Mouse (Mus musculus): ENCODE measurements around the gene Hk2. TPM values are rescaled to one million over a fixed set of nuclear protein-coding genes. Genes with fewer than 3 reads are reported as not detected.

The Hk2 gene
- polyA plus RNA-seq (2015; fragmentation: Nextera tagmentation; extraction: Ambion mirVana), result 5.0 and 6.4 TPM in 2 replicates

GRCm38 (mm10) chr6:82774321-82774764, at the start of gene Hk2:
TSS of gene Hk2 (minus strand) at chr6:82774454.
- WGBS (ENCODE audit: insufficient replicate concordance), result under 1% methylated on average over 39 of the region's 39 CpGs
- peak; percentile 98 for ATAC-seq (ENCODE audit: low read depth)
- peaks cover 5% of the 10 kb centered on the region; the same call in 1 of the 2 replicates for H3K27me3 ChIP-seq (ENCODE audit: control insufficient read depth, insufficient read depth, low read depth, low read length)
- peak within 1 kb of the TSS; percentile 84 for H3K4me2 ChIP-seq (ENCODE audit: low read depth, low read length)
- no peaks in the 10 kb centered on the region for H3K9me3 ChIP-seq (replicated peaks; ENCODE audit: control insufficient read depth, low read length)
- H3K27ac ChIP-seq (ENCODE audit: low read length), result peak within 1 kb of the TSS; percentile 57
- H3K4me1 ChIP-seq (ENCODE audit: control insufficient read depth, low read depth, low read length), result peaks cover 20% of the 10 kb centered on the region
- peak within 1 kb of the TSS; percentile 61 for H3K9ac ChIP-seq (ENCODE audit: low read depth, low read length)
- peak within 1 kb of the TSS; percentile 66 for H3K4me3 ChIP-seq (ENCODE audit: low read depth, low read length)
- H3K36me3 ChIP-seq (ENCODE audit: control insufficient read depth, insufficient read depth), result no peaks in the 10 kb centered on the region

GRCm38 (mm10) chr6:82821758-82822253, 47.6 kb upstream of the Hk2 start:
- Histone ChIP-seq H3K27me3 (ENCODE audit: control insufficient read depth, insufficient read depth, low read depth, low read length) (no peaks in the 10 kb centered on the region), H3K4me2 (ENCODE audit: low read depth, low read length) (peak overlapping the region; percentile 14; the same call in 1 of the 2 replicates), H3K27ac (ENCODE audit: low read length) (peak overlapping the region; percentile 49; the same call in 1 of the 2 replicates), H3K9ac (ENCODE audit: low read depth, low read length) (no peak overlapping the region), H3K4me1 (ENCODE audit: control insufficient read depth, low read depth, low read length) (peaks cover 13% of the 10 kb centered on the region), H3K4me3 (ENCODE audit: low read depth, low read length) (no peak overlapping the region), H3K36me3 (ENCODE audit: control insufficient read depth, insufficient read depth) (no peaks in the 10 kb centered on the region), H3K9me3 (replicated peaks; ENCODE audit: control insufficient read depth, low read length) (no peaks in the 10 kb centered on the region)
- WGBS (ENCODE audit: insufficient replicate concordance), result 11% methylated on average over 4 of the region's 4 CpGs
- peak; percentile 75 for ATAC-seq (ENCODE audit: low read depth)

- Histone ChIP-seq H3K4me2 (ENCODE audit: low read depth, low read length) (no peak overlapping the region), H3K9me3 (replicated peaks; ENCODE audit: control insufficient read depth, low read length) (no peaks in the 10 kb centered on the region), H3K9ac (ENCODE audit: low read depth, low read length) (no peak overlapping the region), H3K27me3 (ENCODE audit: control insufficient read depth, insufficient read depth, low read depth, low read length) (no peaks in the 10 kb centered on the region), H3K4me3 (ENCODE audit: low read depth, low read length) (no peak overlapping the region), H3K36me3 (ENCODE audit: control insufficient read depth, insufficient read depth) (no peaks in the 10 kb centered on the region), H3K27ac (ENCODE audit: low read length) (no peak overlapping the region), H3K4me1 (ENCODE audit: control insufficient read depth, low read depth, low read length) (peaks cover 13% of the 10 kb centered on the region)
- no peak for ATAC-seq (ENCODE audit: low read depth)
- 35% methylated on average over 3 of the region's 3 CpGs for WGBS (ENCODE audit: insufficient replicate concordance)
Measured at GRCm38 (mm10) chr6:82820716-82821115, 46.5 kb upstream of the Hk2 start.

GRCm38 (mm10) chr6:82814821-82815220, 40.6 kb upstream of the Hk2 start:
- H3K27me3 ChIP-seq (ENCODE audit: control insufficient read depth, insufficient read depth, low read depth, low read length), result no peaks in the 10 kb centered on the region
- H3K4me2 ChIP-seq (ENCODE audit: low read depth, low read length), result no peak overlapping the region
- no peak overlapping the region for H3K9ac ChIP-seq (ENCODE audit: low read depth, low read length)

GRCm38 (mm10) chr6:82807984-82808700, 33.9 kb upstream of the Hk2 start:
- Histone ChIP-seq H3K27me3 (ENCODE audit: control insufficient read depth, insufficient read depth, low read depth, low read length) (no peaks in the 10 kb centered on the region), H3K9me3 (replicated peaks; ENCODE audit: control insufficient read depth, low read length) (no peaks in the 10 kb centered on the region), H3K4me2 (ENCODE audit: low read depth, low read length) (no peak overlapping the region), H3K27ac (ENCODE audit: low read length) (no peak overlapping the region), H3K9ac (ENCODE audit: low read depth, low read length) (no peak overlapping the region), H3K4me3 (ENCODE audit: low read depth, low read length) (no peak overlapping the region), H3K4me1 (ENCODE audit: control insufficient read depth, low read depth, low read length) (no peaks in the 10 kb centered on the region; the same call in 1 of the 2 replicates), H3K36me3 (ENCODE audit: control insufficient read depth, insufficient read depth) (no peaks in the 10 kb centered on the region)
- ATAC-seq (ENCODE audit: low read depth), result no peak
- WGBS (ENCODE audit: insufficient replicate concordance), result 68% methylated on average over 7 of the region's 7 CpGs

More at GRCm38 (mm10) chr6:82814821-82815220, 40.6 kb upstream of the Hk2 start:
- no peak overlapping the region for H3K27ac ChIP-seq (ENCODE audit: low read length)
- 14% methylated on average over 4 of the region's 4 CpGs for WGBS (ENCODE audit: insufficient replicate concordance)
- no peak overlapping the region for H3K4me3 ChIP-seq (ENCODE audit: low read depth, low read length)
- no peaks in the 10 kb centered on the region for H3K9me3 ChIP-seq (replicated peaks; ENCODE audit: control insufficient read depth, low read length)
- H3K4me1 ChIP-seq (ENCODE audit: control insufficient read depth, low read depth, low read length), result no peaks in the 10 kb centered on the region; the same call in 1 of the 2 replicates
- no peaks in the 10 kb centered on the region for H3K36me3 ChIP-seq (ENCODE audit: control insufficient read depth, insufficient read depth)
- ATAC-seq (ENCODE audit: low read depth), result no peak

- no peaks in the 10 kb centered on the region for H3K36me3 ChIP-seq (ENCODE audit: control insufficient read depth, insufficient read depth)
- H3K9me3 ChIP-seq (replicated peaks; ENCODE audit: control insufficient read depth, low read length), result no peaks in the 10 kb centered on the region
- H3K27me3 ChIP-seq (ENCODE audit: control insufficient read depth, insufficient read depth, low read depth, low read length), result no peaks in the 10 kb centered on the region
- no peak overlapping the region for H3K9ac ChIP-seq (ENCODE audit: low read depth, low read length)
- no peak overlapping the region for H3K27ac ChIP-seq (ENCODE audit: low read length)
- H3K4me1 ChIP-seq (ENCODE audit: control insufficient read depth, low read depth, low read length), result no peaks in the 10 kb centered on the region; the same call in 1 of the 2 replicates
- H3K4me2 ChIP-seq (ENCODE audit: low read depth, low read length), result no peak overlapping the region
- WGBS (ENCODE audit: insufficient replicate concordance), result 44% methylated on average over 3 of the region's 3 CpGs
- H3K4me3 ChIP-seq (ENCODE audit: low read depth, low read length), result no peak overlapping the region
- ATAC-seq (ENCODE audit: low read depth), result no peak
Measured at GRCm38 (mm10) chr6:82806971-82807370, 32.7 kb upstream of the Hk2 start.

DNA sequence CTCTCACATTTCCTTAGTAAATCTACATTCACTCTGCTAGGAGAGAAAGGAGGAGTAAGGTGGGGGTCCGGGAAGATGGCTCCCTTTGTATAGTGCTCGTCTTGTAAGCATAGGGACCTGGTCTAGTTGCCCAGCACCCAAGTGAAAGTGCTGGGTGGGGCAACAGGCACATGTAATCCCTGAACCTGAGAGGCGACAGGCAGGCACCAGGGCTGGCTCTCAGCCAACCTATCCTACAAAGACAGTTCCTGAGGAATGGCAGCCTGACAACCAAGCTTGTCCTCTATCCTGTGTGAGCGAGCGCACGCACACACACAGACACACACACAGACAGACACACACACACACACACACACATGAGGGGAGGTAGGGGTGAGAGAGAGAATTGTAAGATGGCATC, 32.2 kb upstream of the Hk2 start:
- no peaks in the 10 kb centered on the region for H3K9me3 ChIP-seq (replicated peaks; ENCODE audit: control insufficient read depth, low read length)
- no peak for ATAC-seq (ENCODE audit: low read depth)
- no peak overlapping the region for H3K27ac ChIP-seq (ENCODE audit: low read length)
- no peak overlapping the region for H3K9ac ChIP-seq (ENCODE audit: low read depth, low read length)
- H3K4me1 ChIP-seq (ENCODE audit: control insufficient read depth, low read depth, low read length), result no peaks in the 10 kb centered on the region; the same call in 1 of the 2 replicates
- H3K4me2 ChIP-seq (ENCODE audit: low read depth, low read length), result no peak overlapping the region
- no peak overlapping the region for H3K4me3 ChIP-seq (ENCODE audit: low read depth, low read length)
- no peaks in the 10 kb centered on the region for H3K36me3 ChIP-seq (ENCODE audit: control insufficient read depth, insufficient read depth)
- H3K27me3 ChIP-seq (ENCODE audit: control insufficient read depth, insufficient read depth, low read depth, low read length), result no peaks in the 10 kb centered on the region
- 56% methylated on average over 6 of the region's 6 CpGs for WGBS (ENCODE audit: insufficient replicate concordance)

- Histone ChIP-seq H3K4me2 (ENCODE audit: low read depth, low read length) (no peak overlapping the region), H3K36me3 (ENCODE audit: control insufficient read depth, insufficient read depth) (no peaks in the 10 kb centered on the region), H3K4me3 (ENCODE audit: low read depth, low read length) (no peak overlapping the region), H3K4me1 (ENCODE audit: control insufficient read depth, low read depth, low read length) (no peaks in the 10 kb centered on the region; the same call in 1 of the 2 replicates), H3K9ac (ENCODE audit: low read depth, low read length) (no peak overlapping the region), H3K27me3 (ENCODE audit: control insufficient read depth, insufficient read depth, low read depth, low read length) (no peaks in the 10 kb centered on the region), H3K9me3 (replicated peaks; ENCODE audit: control insufficient read depth, low read length) (no peaks in the 10 kb centered on the region), H3K27ac (ENCODE audit: low read length) (no peak overlapping the region)
- ATAC-seq (ENCODE audit: low read depth), result no peak
- WGBS (ENCODE audit: insufficient replicate concordance), result 51% methylated on average over 3 of the region's 3 CpGs
Measured at GRCm38 (mm10) chr6:82805894-82806293, 31.6 kb upstream of the Hk2 start.

- ATAC-seq (ENCODE audit: low read depth), result no peak
- no peak overlapping the region for H3K27ac ChIP-seq (ENCODE audit: low read length)
- WGBS (ENCODE audit: insufficient replicate concordance), result 47% methylated on average over 3 of the region's 3 CpGs
Measured at GRCm38 (mm10) chr6:82804984-82805383, 30.7 kb upstream of the Hk2 start.

More at GRCm38 (mm10) chr6:82804984-82805383, 30.7 kb upstream of the Hk2 start:
- no peaks in the 10 kb centered on the region; the same call in 1 of the 2 replicates for H3K4me1 ChIP-seq (ENCODE audit: control insufficient read depth, low read depth, low read length)
- no peak overlapping the region for H3K9ac ChIP-seq (ENCODE audit: low read depth, low read length)
- no peak overlapping the region for H3K4me2 ChIP-seq (ENCODE audit: low read depth, low read length)
- H3K36me3 ChIP-seq (ENCODE audit: control insufficient read depth, insufficient read depth), result no peaks in the 10 kb centered on the region
- H3K4me3 ChIP-seq (ENCODE audit: low read depth, low read length), result no peak overlapping the region
- no peaks in the 10 kb centered on the region for H3K9me3 ChIP-seq (replicated peaks; ENCODE audit: control insufficient read depth, low read length)
- H3K27me3 ChIP-seq (ENCODE audit: control insufficient read depth, insufficient read depth, low read depth, low read length), result no peaks in the 10 kb centered on the region
